Mouse (Mus musculus) kidney, adult 2 months (tissue): Measurements from ENCODE around the gene Glis3.

Experiments used
- CTCF ChIP-seq: fragments of 200-500 bp; conservative IDR thresholded peaks from 2 replicates; pipeline ENCODE4 v1.5.1; 2011; ENCODE audit warnings: low read depth, mild to moderate bottlenecking, control low read depth, low read length, moderate library complexity, mixed read lengths; ENCODE audit not compliant: insufficient read depth, insufficient read length
- POLR2A ChIP-seq: fragments of 200-500 bp; IDR thresholded peaks from one replicate; pipeline ENCODE4 v1.6.1; 2011; ENCODE audit warnings: low read depth, low read length, control low read depth

DNA sequence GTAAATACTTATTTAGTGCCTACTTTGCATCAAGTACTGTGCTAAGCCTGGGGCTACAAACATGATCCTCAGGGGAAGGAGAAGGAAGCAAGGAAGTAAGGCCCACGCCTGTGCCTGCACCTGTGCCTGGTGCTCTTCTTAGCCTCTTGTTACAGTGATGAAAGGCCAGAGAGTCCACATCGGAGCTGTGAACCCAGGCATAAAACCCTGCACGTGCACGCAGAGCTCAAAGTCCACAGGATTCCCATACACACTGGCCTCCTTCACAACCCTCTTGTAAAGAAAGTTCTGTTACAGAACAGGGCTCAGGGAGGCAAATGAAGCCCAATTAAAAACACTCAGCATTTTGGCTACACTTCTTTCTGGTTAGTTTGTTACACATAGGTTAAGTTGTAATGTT, 398.5 kb downstream of the Glis3 start:
- TF ChIP-seq CTCF (no peak), POLR2A (no peak)
